Mouse (Mus musculus) lung, adult 2 months (tissue): ENCODE measurements around the gene Hus1. TPM values are rescaled to one million over a fixed set of nuclear protein-coding genes. Genes with fewer than 3 reads are reported as not detected.

Source experiments
- DNase-seq: peaks from one replicate; pipeline ENCODE4 v3.0.0; 2022
- H3K4me1 ChIP-seq: fragments of 200-500 bp; 2 replicates; pipeline ENCODE4 v1.6.1; 2011; ENCODE audit warnings: low read length; ENCODE audit not compliant: control insufficient read depth, insufficient read depth
- H3K4me3 ChIP-seq: fragments of 200-500 bp; replicated peaks from 2 replicates; pipeline ENCODE3; 2011; ENCODE audit warnings: low read depth, mild to moderate bottlenecking, control low read depth, low read length; ENCODE audit errors: extremely low read depth
- CTCF ChIP-seq: fragments of 200-500 bp; IDR thresholded peaks from 2 replicates; pipeline ENCODE4 v1.5.1; 2011; ENCODE audit warnings: mild to moderate bottlenecking, low read length, control low read depth; ENCODE audit not compliant: insufficient read depth
- POLR2A ChIP-seq: fragments of 200-500 bp; IDR thresholded peaks from 2 replicates; pipeline ENCODE4 v1.6.1; 2011; ENCODE audit warnings: low read depth, mild to moderate bottlenecking, control low read depth, low read length, borderline replicate concordance; ENCODE audit errors: extremely low read depth
- WGBS: fragments of 180-500 bp; shearing (Covaris S2); methylation state at CpG from one replicate; pipeline ENCODE4 v1.1.7; 2018; 5-methylcytosine and 5-hydroxymethylcytosine counted together
- polyA plus RNA-seq: library from polyadenylated mRNA; depleted of rRNA; stranded (reverse); fragments of >200 nt; gene quantifications from 2 replicates; pipeline ENCODE4 v1.2.3, GENCODE M21; 2012

Hus1 gene
- polyA plus RNA-seq, 1 experiment, result 11.5 TPM

DNA sequence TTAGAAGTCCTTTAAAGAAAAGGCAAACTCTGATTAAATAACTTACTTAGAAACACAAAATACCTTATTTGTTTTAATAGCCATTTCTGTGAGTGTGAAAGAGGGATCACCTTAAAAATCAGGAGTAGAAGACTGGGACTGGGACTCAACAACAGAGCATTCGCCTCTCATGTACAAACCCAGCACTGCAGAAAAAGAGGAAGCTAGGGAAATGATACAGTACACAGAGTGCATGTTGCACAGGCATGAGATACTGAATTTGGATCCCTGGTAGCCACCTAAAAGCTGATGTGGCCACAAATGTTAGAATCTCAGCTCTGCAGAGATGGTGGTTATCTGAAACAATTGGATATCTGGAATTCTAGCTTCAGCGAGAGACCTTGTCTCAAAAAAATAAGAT is 20.5 kb upstream of the Hus1 start:
- Histone ChIP-seq H3K4me3 (no peak overlapping the region), H3K4me1 (no peaks in the 10 kb centered on the region)
- WGBS, result 83% methylated on average over 2 of the region's 2 CpGs
- DNase-seq, result no peak
- TF ChIP-seq CTCF (no peak), POLR2A (no peak)

DNA sequence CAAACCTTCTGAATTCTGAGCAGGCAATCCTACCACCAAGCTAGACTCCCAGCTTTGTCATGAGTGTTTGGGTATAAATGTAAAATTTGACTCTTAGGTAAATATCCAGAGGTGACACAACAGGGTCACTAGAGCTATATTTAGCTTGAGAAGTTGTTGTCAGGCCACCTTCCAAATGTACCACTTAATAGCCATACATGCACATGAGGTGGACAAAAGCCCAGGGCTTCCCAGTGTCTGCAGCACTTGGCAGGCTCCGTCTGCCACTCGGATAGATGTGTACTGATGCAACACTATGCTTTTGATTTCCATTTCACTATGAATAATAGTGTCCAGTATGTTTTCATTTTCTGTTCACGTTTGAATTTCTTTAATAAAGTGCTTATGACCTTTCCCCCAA is 14.2 kb upstream of the Hus1 start:
- no peak for DNase-seq
- TF ChIP-seq POLR2A (no peak), CTCF (no peak)
- 51% methylated on average over 3 of the region's 3 CpGs for WGBS
- Histone ChIP-seq H3K4me3 (no peak overlapping the region), H3K4me1 (no peaks in the 10 kb centered on the region)

DNA sequence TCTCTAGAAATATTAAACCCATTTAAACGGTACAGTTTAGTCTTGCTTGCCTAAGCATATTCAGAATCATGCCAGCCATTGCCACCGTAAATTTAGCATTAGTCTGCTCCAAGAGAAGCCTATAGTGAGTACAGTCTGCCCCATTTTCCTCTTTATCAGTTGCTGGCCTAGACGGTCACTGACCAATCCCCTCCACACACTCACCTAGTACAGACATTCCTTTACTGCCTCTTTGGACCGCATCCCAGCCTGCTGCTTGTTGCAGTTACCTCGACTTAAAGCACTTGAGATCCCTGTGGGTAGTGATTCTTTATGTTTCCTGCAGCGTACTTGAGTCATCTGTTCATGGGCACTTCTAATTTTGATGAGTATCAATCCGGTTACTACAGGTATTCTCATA is 13.8 kb upstream of the Hus1 start:
- Histone ChIP-seq H3K4me3 (no peak overlapping the region), H3K4me1 (no peaks in the 10 kb centered on the region)
- DNase-seq, result no peak
- TF ChIP-seq CTCF (no peak), POLR2A (no peak)
- WGBS, result 61% methylated on average over 7 of the region's 7 CpGs

DNA sequence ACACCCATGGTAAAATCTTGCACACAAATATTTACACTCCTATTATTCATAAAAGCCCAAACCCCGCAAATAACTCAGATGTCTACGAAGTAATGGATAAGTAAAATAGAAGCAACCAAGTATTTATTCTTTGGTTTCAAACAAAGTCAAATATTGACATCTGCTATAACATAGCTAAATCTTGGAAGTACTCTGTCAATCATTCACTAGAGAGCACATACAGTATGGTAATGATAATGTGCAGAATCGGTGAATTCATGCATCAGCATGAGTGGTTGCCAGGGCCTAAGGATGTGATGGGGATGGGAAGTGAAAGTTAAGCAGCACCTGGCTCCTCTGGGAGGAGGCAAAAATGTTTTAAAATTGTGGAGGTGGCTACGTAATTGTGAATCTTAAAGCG is 9.2 kb upstream of the Hus1 start:
- Histone ChIP-seq H3K4me3 (no peak overlapping the region), H3K4me1 (no peaks in the 10 kb centered on the region)
- no peak for TF ChIP-seq CTCF
- 77% methylated on average over 5 of the region's 5 CpGs for WGBS
- no peak for DNase-seq

DNA sequence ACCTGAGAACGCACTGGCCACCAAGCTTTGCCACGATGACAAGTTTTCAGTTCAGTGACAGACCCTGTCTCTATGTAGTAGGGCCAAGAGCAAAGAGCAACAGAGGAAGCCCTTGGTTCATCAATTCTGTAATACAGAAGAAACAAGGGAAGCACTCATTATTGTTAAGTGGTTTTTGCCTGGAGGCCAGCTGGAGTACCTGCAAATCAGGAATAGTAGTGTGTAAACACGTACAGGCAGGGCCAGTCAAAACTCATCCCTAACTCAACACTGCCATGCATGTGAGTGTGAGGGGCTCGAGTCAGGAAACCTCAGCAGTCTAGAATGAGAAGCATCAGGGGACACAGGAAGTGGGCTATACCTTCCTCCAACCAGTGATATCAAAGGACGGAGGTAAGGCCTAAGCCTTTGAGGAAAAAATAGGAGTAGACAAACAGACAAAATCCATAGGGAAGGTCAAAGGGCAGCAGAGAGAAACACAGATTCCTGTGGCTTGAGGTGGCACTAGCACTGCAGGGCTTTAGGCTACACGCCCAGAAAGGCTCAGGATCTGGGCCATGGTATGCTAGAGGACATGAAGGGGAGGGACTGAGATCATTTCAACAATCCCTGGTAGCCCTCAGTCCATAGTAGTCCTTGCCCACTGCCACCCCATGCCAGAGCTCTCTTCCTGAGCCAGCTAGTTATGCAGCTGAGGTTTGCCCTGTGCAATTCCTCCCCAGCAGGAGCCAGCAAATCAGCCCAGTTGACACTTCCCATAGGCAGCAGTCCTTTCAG is 7.7 kb upstream of the Hus1 start:
- 64% methylated on average over 6 of the region's 6 CpGs for WGBS
- H3K4me1 ChIP-seq, result no peaks in the 10 kb centered on the region
- H3K4me3 ChIP-seq, result no peak overlapping the region
- TF ChIP-seq POLR2A (no peak), CTCF (no peak)
- no peak for DNase-seq

DNA sequence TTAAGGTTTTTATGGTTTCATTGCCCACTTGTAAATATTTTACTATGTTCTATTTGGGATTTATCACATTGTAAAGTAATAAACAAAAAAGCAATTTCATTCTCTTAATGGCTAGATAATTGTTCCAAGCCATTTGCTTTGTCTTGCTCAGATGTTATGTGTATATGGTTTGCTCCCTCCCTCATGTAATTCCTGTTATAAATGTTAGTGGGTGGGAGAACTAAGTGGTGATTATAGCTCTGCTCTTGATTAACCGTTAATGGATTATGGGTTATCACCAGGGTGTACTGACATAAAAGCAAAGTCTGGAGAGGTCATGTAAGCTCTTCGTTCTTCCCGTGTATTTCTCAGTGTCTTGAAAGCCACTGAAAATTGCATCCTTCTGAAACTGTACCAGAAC is 3.7 kb upstream of the Hus1 start:
- DNase-seq, result no peak
- H3K4me3 ChIP-seq, result no peak overlapping the region
- TF ChIP-seq POLR2A (no peak), CTCF (no peak)
- WGBS, result 76% methylated on average over 3 of the region's 3 CpGs
- H3K4me1 ChIP-seq, result peaks cover 4% of the 10 kb centered on the region; the same call in 1 of the 2 replicates

DNA sequence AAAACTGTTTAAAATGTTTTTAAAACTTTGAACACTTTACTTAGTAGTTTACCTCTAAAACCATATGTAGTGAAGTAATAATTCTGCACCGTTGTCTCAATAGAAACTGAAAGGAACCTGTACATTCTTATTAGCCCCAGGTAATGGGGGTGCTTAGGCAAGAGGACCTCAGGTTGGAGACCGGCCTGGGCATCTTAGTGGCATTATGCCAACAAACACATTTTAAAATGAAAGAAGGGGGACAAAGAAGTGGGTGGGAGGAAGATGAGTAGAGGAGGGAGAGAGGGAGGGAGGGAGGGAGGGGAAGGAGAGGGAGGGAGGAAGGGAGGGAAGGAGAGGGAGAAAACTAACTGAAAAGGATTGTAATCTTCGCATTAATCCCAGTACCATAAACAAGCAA is 357 bp upstream of the Hus1 start:
- peak overlapping the region; percentile 90 for H3K4me3 ChIP-seq
- TF ChIP-seq POLR2A (no peak), CTCF (no peak)
- no peak for DNase-seq
- 0% methylated on average over 3 of the region's 3 CpGs for WGBS
- peaks cover 4% of the 10 kb centered on the region; the same call in 1 of the 2 replicates for H3K4me1 ChIP-seq

DNA sequence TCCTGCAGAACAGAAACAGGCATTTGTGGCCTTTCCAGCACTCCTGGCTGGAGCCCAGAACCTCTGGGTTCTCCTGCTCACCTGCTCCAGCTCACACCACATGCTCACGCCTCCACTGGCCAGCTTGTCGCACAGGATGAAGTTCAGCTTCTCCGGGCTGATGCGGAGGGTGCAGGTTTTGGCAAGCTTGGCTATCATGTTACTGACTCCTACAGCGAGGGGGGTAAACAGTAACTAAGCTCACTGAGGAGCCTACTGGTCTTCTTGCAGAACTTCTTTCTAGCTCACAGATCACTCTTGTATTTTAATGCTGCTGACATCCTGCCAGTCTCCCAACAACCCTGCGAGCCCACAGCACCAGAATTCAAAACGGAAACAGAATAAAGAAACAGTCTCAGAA is 575 bp downstream of the Hus1 start:
- WGBS, result under 1% methylated on average over 7 of the region's 7 CpGs
- TF ChIP-seq CTCF (no peak), POLR2A (no peak)
- H3K4me1 ChIP-seq, result peaks cover 4% of the 10 kb centered on the region; the same call in 1 of the 2 replicates
- peak overlapping the region; percentile 90 for H3K4me3 ChIP-seq
- DNase-seq, result no peak

DNA sequence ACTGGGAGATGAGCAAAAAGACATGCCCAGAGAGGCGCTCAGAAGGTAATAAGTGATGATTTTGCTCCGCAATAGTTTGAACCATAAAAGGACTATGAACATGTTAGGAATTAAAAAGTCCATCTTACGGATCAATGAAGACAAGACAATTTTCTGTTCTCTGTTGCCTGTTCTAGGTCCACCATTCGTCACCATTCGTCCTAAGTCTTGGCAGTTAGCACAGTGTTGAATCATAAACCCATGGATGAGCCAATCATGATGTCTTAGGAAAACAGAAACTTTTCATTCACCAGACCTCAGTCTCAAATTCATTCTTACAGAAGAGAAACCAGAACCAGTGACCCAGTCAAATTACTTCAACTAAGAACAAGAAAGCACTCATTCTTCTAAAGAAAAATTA is 2.2 kb downstream of the Hus1 start:
- DNase-seq, result no peak
- TF ChIP-seq CTCF (no peak), POLR2A (no peak)
- 98% methylated on average over 5 of the region's 5 CpGs for WGBS
- Histone ChIP-seq H3K4me1 (peaks cover 4% of the 10 kb centered on the region; the same call in 1 of the 2 replicates), H3K4me3 (no peak overlapping the region)

DNA sequence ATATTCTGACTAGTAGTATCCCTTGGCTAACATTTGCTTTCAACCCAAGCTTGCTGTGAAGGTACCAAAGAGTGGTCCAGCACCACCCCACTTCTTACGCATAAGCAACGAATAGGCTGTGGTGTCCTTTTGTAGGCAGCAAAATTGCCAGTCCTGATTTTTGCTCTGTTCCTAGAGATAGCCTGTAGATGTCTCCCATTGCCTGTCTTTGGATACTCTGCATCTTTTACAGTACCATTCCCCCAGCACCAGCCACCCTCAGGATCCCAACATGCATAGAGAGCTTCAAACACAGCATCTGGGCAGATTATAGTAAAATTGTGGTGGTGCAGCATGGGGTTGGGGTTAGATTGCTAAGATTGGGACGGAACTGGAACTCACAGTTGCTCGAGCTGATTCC is 22.9 kb downstream of the Hus1 start:
- WGBS, result 79% methylated on average over 4 of the region's 4 CpGs

More for the DNA sequence above, 22.9 kb downstream of the Hus1 start:
- no peaks in the 10 kb centered on the region for H3K4me1 ChIP-seq
- DNase-seq, result no peak
- TF ChIP-seq POLR2A (no peak), CTCF (no peak)
- no peak overlapping the region for H3K4me3 ChIP-seq
